Mouse (Mus musculus) inflammation-experienced regulatory T-cells, adult 6 months (primary cell): ENCODE data around the gene N4bp1. TPM values are rescaled to one million over a fixed set of nuclear protein-coding genes. Genes with fewer than 3 reads are reported as not detected.

Experiments used
- ATAC-seq: one replicate; pipeline ENCODE4 v1.8.0; 2017
- polyA plus RNA-seq, 3 experiments: library from polyadenylated mRNA; unstranded; fragments of 100-300 nt; shearing (Covaris generic); gene quantifications; one replicate each; pipeline ENCODE4 v1.2.1; 2017

The N4bp1 gene
- polyA plus RNA-seq, 3 experiments from 2014 or later = 8.7 to 11.9 (median 10.4) TPM

GRCm38 (mm10) chr8:86895390-86895789 is 10.3 kb upstream of the N4bp1 start:
- ATAC-seq = no peak

- no peak for ATAC-seq
These were observed 9.2 kb upstream of the N4bp1 start for GRCm38 (mm10) chr8:86894194-86894761.

GRCm38 (mm10) chr8:86893554-86893953 is 8.5 kb upstream of the N4bp1 start:
- no peak for ATAC-seq

GRCm38 (mm10) chr8:86891533-86891932 is 6.5 kb upstream of the N4bp1 start:
- no peak for ATAC-seq

GRCm38 (mm10) chr8:86888058-86888939 is 3.2 kb upstream of the N4bp1 start:
- ATAC-seq = peak; percentile 12

GRCm38 (mm10) chr8:86884067-86884466 is 991 bp downstream of the N4bp1 start:
- peak; percentile 66 for ATAC-seq

- no peak for ATAC-seq
These were observed 2.2 kb downstream of the N4bp1 start for GRCm38 (mm10) chr8:86882568-86883478.

GRCm38 (mm10) chr8:86881951-86882350 is 3.1 kb downstream of the N4bp1 start:
- ATAC-seq = no peak

- no peak for ATAC-seq
These were observed 3.9 kb downstream of the N4bp1 start for GRCm38 (mm10) chr8:86881068-86881609.

- ATAC-seq = peak; percentile 28
These were observed 8.2 kb downstream of the N4bp1 start for GRCm38 (mm10) chr8:86876831-86877230.

GRCm38 (mm10) chr8:86874055-86874454 is 11.0 kb downstream of the N4bp1 start:
- ATAC-seq = no peak

GRCm38 (mm10) chr8:86873151-86873550 is 11.9 kb downstream of the N4bp1 start:
- no peak for ATAC-seq

GRCm38 (mm10) chr8:86872097-86872815 is 12.8 kb downstream of the N4bp1 start:
- ATAC-seq = no peak

- ATAC-seq = no peak
These were observed 13.6 kb downstream of the N4bp1 start for GRCm38 (mm10) chr8:86871421-86871820.

- ATAC-seq = peak; percentile 79
These were observed 14.3 kb downstream of the N4bp1 start for GRCm38 (mm10) chr8:86870771-86871170.

- no peak for ATAC-seq
These were observed 17.0 kb downstream of the N4bp1 start for GRCm38 (mm10) chr8:86868041-86868440.

- ATAC-seq = peak; percentile 87
These were observed 20.3 kb downstream of the N4bp1 start for GRCm38 (mm10) chr8:86864764-86865163.

GRCm38 (mm10) chr8:86862837-86863236 is 22.2 kb downstream of the N4bp1 start:
- no peak for ATAC-seq

- ATAC-seq = no peak
These were observed 22.8 kb downstream of the N4bp1 start for GRCm38 (mm10) chr8:86862155-86862816.

- ATAC-seq = no peak
These were observed 23.5 kb downstream of the N4bp1 start for GRCm38 (mm10) chr8:86861516-86861915.

GRCm38 (mm10) chr8:86856248-86856647 is 28.8 kb downstream of the N4bp1 start:
- peak; percentile 91 for ATAC-seq
